Mouse (Mus musculus): Measurements from ENCODE around the gene Dhrs7b.
"Not testable (repeated sequence)": the region's sequence is repeated elsewhere in the genome, so short reads cannot be mapped to it uniquely, and the experiment has no call there.

DNA sequence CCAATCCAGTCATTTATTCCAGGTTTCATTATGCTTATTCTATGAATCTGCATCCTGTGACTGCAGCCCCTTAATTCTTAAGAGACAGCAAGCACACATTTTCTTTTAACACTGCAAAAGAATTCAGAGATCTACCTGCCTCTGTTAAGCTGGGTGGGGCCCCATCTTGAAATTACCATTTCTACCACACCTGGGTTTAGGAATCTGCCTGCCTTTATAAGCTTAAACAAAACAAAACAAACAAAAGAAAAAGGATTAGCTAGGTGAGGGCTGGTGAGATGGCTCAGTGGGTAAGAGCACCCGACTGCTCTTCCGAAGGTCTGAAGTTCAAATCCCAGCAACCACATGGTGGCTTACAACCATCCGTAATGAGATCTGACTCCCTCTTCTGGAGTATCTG, 56.6 kb downstream of the Dhrs7b start:
- not testable (repeated sequence) for TF ChIP-seq CTCF (IDR thresholded peaks at IDR 0.05; ENCODE audit: low read depth, low read length); POLR2AphosphoS5 (IDR thresholded peaks at IDR 0.05; ENCODE audit: insufficient replicate concordance, low read depth, low read length); GATA1 (IDR thresholded peaks at IDR 0.05; ENCODE audit: borderline replicate concordance, low read length); TAL1 (conservative IDR thresholded peaks at IDR 0.05; ENCODE audit: low read depth, low read length); GATA2 (IDR thresholded peaks at IDR 0.05; ENCODE audit: borderline replicate concordance, low read depth, low read length)
